Mouse (Mus musculus): ENCODE measurements around the gene Tapbp.

Tapbp gene

DNA sequence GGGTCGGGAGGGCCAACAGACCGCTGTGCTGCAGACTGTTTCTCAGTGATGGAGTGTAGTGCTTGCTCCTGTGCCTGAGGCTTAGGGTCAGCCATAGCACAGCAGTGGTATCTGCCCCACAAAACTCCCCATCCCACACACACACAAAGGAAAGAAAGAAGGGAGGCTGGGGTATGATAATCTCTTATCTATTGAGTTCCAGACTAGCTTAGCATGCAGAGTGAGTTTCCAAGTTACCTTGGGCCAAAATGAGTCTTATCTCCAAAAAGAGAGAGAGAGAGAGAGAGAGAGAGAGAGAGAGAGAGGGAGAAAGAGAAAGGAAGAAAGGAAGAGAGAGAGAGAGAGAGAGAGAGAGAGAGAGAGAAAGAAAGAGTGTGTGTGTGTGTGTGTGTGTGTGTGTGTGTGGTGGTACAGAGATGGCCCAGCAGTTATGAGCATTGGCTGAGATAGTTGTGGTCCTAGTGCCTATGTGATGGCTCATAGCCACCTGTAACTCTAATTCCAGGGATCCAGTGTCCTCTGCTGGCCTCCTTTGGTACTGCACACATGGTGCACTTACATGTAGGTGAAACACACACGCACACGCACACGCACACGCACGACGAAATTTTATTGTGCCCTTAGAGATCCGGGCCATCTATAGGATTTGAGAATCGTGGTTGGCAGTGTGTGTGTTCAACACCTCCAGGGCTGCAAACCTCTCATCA is 9.0 kb downstream of the Tapbp start:
- peak; percentile 77 for DNase-seq (ENCODE audit: low read depth)

GRCm38 (mm10) chr17:33925406-33926116 is 9.9 kb downstream of the Tapbp start:
- no peak for DNase-seq (ENCODE audit: low read depth)

DNA sequence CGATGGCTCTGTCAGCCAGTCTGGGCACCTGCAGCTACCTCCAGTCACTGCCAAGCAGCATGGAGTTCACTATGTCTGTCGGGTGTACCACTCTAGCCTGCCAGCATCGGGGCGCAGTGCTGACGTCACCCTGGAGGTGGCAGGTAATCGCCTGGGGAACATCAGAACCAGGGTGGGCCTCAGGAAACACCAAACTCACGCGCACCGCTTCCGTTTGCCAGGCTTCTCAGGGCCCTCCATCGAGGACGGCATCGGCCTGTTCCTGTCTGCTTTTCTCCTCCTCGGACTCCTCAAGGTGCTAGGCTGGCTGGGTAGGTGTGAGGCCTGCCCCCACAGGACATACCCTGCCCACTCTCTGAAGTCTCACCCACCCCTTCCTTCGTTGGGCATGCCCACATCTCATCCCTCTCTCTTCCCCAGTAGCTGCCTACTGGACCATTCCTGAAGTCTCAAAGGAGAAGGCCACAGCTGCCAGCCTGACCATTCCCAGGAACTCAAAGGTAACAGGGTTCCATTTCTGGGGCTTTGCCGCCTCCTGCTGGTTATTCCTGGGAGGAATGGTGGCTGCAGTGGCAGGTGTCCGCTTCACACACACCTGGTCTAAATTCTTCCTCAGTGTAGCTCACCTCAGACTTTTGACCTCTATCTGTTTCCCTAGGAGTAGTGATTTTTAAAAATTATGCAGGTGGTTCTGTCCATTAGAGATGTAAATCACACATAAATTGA is 10.7 kb downstream of the Tapbp start:
- no peak for DNase-seq (ENCODE audit: low read depth)

- DNase-seq (ENCODE audit: low read depth) = no peak
Observed at GRCm38 (mm10) chr17:33928251-33928947, 12.7 kb downstream of the Tapbp start.

- peak; percentile 94 for DNase-seq (ENCODE audit: low read depth)
Observed at GRCm38 (mm10) chr17:33929371-33930279, 13.9 kb downstream of the Tapbp start, which contains the start of gene Rgl2. Rgl2 (plus strand) TSS chr17:33929543.

GRCm38 (mm10) chr17:33930280-33931158 is 14.8 kb downstream of the Tapbp start:
- peak; percentile 80 for DNase-seq (ENCODE audit: low read depth)

DNA sequence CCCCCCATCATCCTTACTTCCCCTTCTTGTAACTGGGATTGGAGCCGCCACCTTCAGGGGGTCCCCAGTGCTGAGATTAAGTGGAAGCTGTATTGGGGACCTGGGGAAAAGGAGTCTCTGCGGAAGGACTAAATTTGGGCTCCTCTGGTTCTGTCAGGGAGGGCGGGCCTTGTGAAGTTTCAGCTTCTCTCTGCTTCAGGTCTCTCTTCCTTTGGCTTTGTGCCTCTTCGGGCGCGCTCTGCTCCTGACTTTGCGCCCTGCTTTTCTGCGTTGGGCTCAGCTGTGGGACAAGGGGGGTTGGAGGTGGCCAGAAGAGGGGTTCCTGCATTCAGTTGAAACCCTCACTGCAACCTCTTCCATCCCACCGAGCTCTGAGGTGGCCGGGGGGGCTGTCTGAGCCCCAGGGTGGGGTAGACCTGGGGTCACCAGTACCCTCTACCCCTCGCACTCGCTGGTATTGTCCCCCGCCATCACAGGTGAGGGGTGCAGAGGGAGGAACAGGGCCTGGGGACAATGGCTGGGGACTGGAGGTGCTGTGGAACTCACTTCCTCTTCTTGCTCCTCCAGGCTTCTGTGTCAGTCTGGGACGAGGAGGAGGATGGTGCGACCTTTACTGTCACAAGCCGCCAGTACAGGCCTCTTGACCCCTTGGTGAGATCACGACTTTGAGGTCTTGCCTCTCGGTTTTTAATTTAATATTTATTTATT is 15.6 kb downstream of the Tapbp start:
- DNase-seq (ENCODE audit: low read depth) = peak; percentile 71

DNA sequence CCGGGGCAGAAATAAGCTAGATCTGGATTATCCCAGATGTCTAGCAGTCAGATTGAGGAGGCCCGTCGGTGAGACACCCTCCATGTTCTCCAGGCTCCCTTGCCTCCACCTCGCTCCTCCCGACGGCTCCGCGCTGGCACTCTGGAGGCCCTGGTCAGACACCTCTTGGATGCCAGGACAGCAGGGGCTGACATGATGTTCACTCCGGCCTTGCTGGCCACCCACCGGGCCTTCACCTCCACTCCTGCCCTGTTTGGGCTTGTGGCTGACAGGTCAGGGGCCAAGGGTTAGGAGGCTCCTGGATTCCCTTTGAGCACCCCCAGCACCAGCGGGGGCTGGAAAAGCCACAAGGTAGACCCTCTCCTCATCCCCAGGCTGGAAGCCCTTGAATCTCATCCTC is 16.2 kb downstream of the Tapbp start:
- no peak for DNase-seq (ENCODE audit: low read depth)

DNA sequence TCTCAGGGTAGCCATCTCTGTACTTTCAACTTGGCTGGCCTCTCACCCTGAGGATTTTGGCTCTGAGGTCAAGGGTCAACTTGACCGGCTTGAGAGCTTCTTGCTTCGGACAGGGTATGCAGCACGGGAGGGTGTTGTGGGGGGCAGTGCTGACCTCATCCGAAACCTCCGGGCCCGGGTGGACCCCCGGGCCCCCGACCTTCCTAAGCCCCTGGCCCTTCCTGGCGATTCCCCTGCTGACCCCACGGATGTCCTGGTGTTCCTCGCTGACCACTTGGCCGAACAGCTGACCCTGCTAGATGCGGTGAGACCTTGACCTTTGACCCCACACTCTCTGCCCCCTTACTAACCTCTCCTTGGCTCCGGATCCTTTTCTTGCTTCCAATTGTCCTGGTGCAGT is 16.7 kb downstream of the Tapbp start:
- DNase-seq (ENCODE audit: low read depth) = no peak

- DNase-seq (ENCODE audit: low read depth) = no peak
Observed at GRCm38 (mm10) chr17:33932970-33933369, 17.3 kb downstream of the Tapbp start.

- DNase-seq (ENCODE audit: low read depth) = no peak
Observed at GRCm38 (mm10) chr17:33935422-33936055, 19.8 kb downstream of the Tapbp start.

DNA sequence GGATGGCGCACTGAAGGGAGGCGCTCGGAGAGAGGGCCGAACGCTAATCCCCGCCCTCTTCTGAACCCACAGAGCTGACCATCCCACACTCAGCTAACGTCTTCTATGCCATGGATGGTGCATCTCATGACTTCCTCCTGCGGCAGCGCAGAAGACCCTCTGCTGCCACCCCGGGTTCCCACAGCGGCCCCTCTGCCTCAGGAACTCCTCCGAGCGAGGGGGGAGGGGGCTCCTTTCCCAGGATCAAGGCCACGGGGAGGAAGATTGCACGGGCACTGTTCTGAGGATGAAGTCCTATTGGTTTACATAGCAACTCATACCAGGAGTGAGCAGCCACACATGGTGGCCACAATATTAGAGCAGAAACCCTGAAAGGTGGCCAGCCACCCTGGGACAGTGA is 21.3 kb downstream of the Tapbp start:
- DNase-seq (ENCODE audit: low read depth) = no peak

GRCm38 (mm10) chr17:33938783-33939182 is 23.1 kb downstream of the Tapbp start:
- DNase-seq (ENCODE audit: low read depth) = no peak

DNA sequence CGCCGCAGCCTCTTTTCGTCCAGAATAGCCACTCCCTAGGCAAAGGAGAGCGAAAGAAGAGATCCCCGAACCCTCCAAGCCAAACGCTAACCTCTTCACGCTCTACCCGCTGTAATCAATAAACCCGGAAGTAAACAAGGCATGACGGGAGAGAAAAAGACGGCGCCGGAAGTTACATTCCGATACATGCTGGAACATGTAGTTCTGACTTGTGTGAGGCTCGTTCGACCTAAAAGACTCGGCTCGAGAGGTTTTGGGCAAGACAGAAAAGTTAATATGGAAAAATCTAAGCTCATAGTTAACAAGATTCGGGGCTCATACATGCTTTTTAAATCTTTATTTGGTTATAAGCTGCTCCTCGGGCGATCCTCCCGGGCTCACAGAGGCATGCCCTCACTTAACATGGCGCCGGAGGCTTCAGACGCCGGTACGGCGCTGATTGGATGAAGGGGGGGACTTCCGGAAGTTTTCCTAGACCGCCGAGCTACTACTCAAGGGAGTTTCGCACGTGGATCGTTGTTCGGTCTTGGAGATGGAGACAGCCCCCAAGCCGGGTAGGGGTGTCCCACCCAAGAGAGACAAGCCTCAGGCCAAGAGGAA is 24.6 kb downstream of the Tapbp start, which contains the start of the genes Pfdn6 and Wdr46:
TSS of gene Pfdn6 (minus strand) at position 138 of the 600 bp plus-strand sequence.
TSS of gene Wdr46 (plus strand) at position 455 of the 600 bp plus-strand sequence.
- peak; percentile 95 for DNase-seq (ENCODE audit: low read depth)

DNA sequence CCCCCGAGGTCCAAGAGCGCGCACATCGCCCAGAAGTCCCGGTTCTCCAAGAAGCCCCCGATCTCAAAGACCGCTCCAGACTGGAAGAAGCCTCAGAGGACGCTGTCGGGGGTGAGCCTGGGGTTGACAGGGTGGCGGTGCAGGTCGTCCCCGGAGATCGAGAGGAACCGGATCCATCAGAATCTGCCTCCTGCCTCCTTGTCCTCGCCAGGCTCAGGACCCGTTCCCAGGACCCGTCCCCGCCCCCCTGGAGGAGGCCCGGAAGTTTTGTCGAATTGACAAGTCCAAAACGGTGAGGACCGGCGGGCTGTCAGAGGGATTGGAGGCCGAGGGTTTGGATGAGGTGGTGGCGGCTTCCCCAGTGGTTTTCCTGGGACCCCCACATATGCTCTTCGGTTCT is 25.3 kb downstream of the Tapbp start:
- DNase-seq (ENCODE audit: low read depth) = no peak

GRCm38 (mm10) chr17:33941381-33941780 is 25.7 kb downstream of the Tapbp start:
- DNase-seq (ENCODE audit: low read depth) = no peak

DNA sequence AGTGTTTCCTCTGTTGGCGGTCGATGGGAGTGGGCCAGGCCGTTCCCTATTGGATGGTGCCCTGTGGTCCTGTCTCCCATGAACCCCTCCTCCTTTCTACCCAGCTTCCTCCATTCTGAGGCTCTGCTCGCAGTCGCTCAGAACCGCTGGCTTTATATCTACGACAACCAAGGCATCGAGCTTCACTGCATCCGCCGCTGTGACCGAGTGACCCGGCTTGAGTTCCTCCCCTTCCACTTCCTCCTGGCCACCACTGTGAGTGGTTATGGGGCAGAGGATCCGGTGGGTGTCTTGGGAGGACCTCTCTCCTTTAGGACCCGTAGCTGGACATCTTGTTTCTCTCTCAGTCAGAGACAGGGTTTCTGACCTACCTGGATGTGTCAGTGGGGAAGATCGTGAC is 27.8 kb downstream of the Tapbp start:
- DNase-seq (ENCODE audit: low read depth) = no peak

DNA sequence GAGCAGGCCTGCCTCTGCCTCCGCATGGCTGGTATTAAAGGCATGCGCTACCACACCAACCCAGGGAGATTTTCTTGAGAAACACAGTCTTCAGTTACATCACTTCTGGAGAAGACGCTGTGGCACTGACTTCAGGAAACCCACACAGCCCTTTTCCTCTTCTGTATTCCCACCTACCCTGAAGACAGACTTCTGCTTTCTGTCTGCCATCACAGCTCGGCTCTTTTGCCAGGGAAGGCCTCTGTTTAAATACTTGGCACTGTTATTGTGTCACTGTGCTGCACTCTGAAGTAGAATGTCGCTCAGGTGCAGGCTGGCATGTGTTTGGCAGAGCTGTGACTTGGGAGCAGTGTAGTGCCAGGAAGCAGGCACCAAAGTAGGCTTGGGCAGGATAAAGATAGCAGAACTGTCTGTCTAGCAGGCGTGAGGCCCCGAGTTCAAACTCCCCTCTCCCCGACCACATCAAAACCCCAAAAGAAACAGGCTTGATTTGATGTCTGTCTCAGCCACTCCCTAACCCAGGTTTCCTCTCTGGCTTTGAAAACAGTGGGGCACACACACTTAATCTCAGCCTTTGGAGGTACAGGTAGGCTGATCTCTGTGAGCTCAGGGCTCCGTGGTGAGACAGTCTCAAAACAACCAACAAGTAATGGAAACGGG is 31.9 kb downstream of the Tapbp start:
- DNase-seq (ENCODE audit: low read depth) = peak; percentile 86

Data from naive thymus-derived CD4-positive, alpha-beta T cell, adult 2 months (primary cell).